Mouse (Mus musculus): ENCODE results near the gene Eif5.
"Not testable (repeated sequence)": the region's sequence is repeated elsewhere in the genome, so short reads cannot be mapped to it uniquely, and the experiment has no call there.

Gene Eif5

GRCm38 (mm10) chr12:111524883-111525282 is 12.9 kb upstream of the Eif5 start:
- DNase-seq (ENCODE audit: low spot score in 2 of 2): no peak

GRCm38 (mm10) chr12:111527643-111528281 is 10.1 kb upstream of the Eif5 start:
- DNase-seq (ENCODE audit: low spot score in 2 of 2): no peak

GRCm38 (mm10) chr12:111529192-111529591 is 8.6 kb upstream of the Eif5 start:
- no peak for DNase-seq (ENCODE audit: low spot score in 2 of 2)

- DNase-seq (ENCODE audit: low spot score in 2 of 2): no peak
These were observed 4.6 kb upstream of the Eif5 start for GRCm38 (mm10) chr12:111533096-111533794.

GRCm38 (mm10) chr12:111535281-111535680 is 2.5 kb upstream of the Eif5 start:
- no peak for DNase-seq (ENCODE audit: low spot score in 2 of 2)

- DNase-seq (ENCODE audit: low spot score in 2 of 2): no peak
These were observed 2.1 kb upstream of the Eif5 start for GRCm38 (mm10) chr12:111535762-111536161.

GRCm38 (mm10) chr12:111536746-111537145 is 1.1 kb upstream of the Eif5 start:
- no peak for DNase-seq (ENCODE audit: low spot score in 2 of 2)

GRCm38 (mm10) chr12:111537341-111537740 is 475 bp upstream of the Eif5 start:
- no peak for DNase-seq (ENCODE audit: low spot score in 2 of 2)

GRCm38 (mm10) chr12:111538292-111539040 is 650 bp downstream of the Eif5 start:
- DNase-seq (ENCODE audit: low spot score in 2 of 2): peak; percentile 76 to 82

- no peak for DNase-seq (ENCODE audit: low spot score in 2 of 2)
These were observed 1.2 kb downstream of the Eif5 start for GRCm38 (mm10) chr12:111539041-111539345.

- no peak for DNase-seq (ENCODE audit: low spot score in 2 of 2)
These were observed 9.3 kb downstream of the Eif5 start for GRCm38 (mm10) chr12:111547070-111547469.

- no peak for DNase-seq (ENCODE audit: low spot score in 2 of 2)
These were observed 10.9 kb downstream of the Eif5 start for GRCm38 (mm10) chr12:111548555-111549289.

- no peak for DNase-seq (ENCODE audit: low spot score in 2 of 2)
These were observed 12.9 kb downstream of the Eif5 start for GRCm38 (mm10) chr12:111550679-111551078.

- DNase-seq (ENCODE audit: low spot score in 2 of 2): no peak
These were observed 14.5 kb downstream of the Eif5 start for GRCm38 (mm10) chr12:111552342-111552741.

- DNase-seq (ENCODE audit: low spot score in 2 of 2): no peak
These were observed 17.5 kb downstream of the Eif5 start for GRCm38 (mm10) chr12:111555357-111555756.

- not testable (repeated sequence) for DNase-seq (ENCODE audit: low spot score in 2 of 2)
These were observed 18.1 kb downstream of the Eif5 start for GRCm38 (mm10) chr12:111555893-111556292.

- DNase-seq (ENCODE audit: low spot score in 2 of 2): no peak
These were observed 19.7 kb downstream of the Eif5 start for GRCm38 (mm10) chr12:111557538-111557937.

GRCm38 (mm10) chr12:111558655-111559054 is 20.8 kb downstream of the Eif5 start:
- DNase-seq (ENCODE audit: low spot score in 2 of 2): no peak

GRCm38 (mm10) chr12:111559647-111560258 is 21.9 kb downstream of the Eif5 start:
- DNase-seq (ENCODE audit: low spot score in 2 of 2): peak; percentile 34 to 51

- no peak for DNase-seq (ENCODE audit: low spot score in 2 of 2)
These were observed 22.5 kb downstream of the Eif5 start for GRCm38 (mm10) chr12:111560286-111560685.

- DNase-seq (ENCODE audit: low spot score in 2 of 2): no peak
These were observed 24.5 kb downstream of the Eif5 start for GRCm38 (mm10) chr12:111562276-111562814.

Data from natural killer cell, adult 2 months (primary cell).